Mouse (Mus musculus): ENCODE data around the gene Tldc2. TPM values are rescaled to one million over a fixed set of nuclear protein-coding genes. Genes with fewer than 3 reads are reported as not detected.

Tldc2 gene
- polyA plus RNA-seq, 1 experiment from 2014 or later: 0.27 TPM

GRCm38 (mm10) chr2:157132686-157133540 lies 46.1 kb downstream of the Tldc2 start:
- Histone ChIP-seq H3K9me3 (replicated peaks) (no peaks in the 10 kb centered on the region), H3K27ac (no peak overlapping the region), H3K4me1 (peaks cover 14% of the 10 kb centered on the region), H3K9ac (no peak overlapping the region), H3K4me2 (no peak overlapping the region), H3K36me3 (peaks cover 9% of the 10 kb centered on the region; the same call in 1 of the 2 replicates), H3K4me3 (replicated peaks) (no peak overlapping the region), H3K27me3 (no peaks in the 10 kb centered on the region)
- 78% methylated on average over 3 of the region's 3 CpGs for WGBS
- ATAC-seq (replicated peaks; ENCODE audit: low FRiP score): no peak

- Histone ChIP-seq H3K4me1 (peaks cover 14% of the 10 kb centered on the region), H3K9ac (peak overlapping the region; percentile 72), H3K27me3 (no peaks in the 10 kb centered on the region), H3K27ac (peak overlapping the region; percentile 82), H3K9me3 (replicated peaks) (no peaks in the 10 kb centered on the region), H3K4me2 (peak overlapping the region; percentile 93), H3K36me3 (peaks cover 4% of the 10 kb centered on the region; the same call in 1 of the 2 replicates), H3K4me3 (replicated peaks) (peak overlapping the region; percentile 83)
- WGBS: 25% methylated on average over 11 of the region's 11 CpGs
- no peak for ATAC-seq (replicated peaks; ENCODE audit: low FRiP score)
Observed at GRCm38 (mm10) chr2:157133769-157134478, 47.1 kb downstream of the Tldc2 start.

- H3K4me3 ChIP-seq (replicated peaks): peak overlapping the region; percentile 83
- H3K27ac ChIP-seq: peak overlapping the region; percentile 82
- H3K27me3 ChIP-seq: no peaks in the 10 kb centered on the region
- H3K9ac ChIP-seq: peak overlapping the region; percentile 72
- peak; percentile 66 for ATAC-seq (replicated peaks; ENCODE audit: low FRiP score)
- under 1% methylated on average over 25 of the region's 25 CpGs for WGBS
- peak overlapping the region; percentile 93 for H3K4me2 ChIP-seq
- no peaks in the 10 kb centered on the region for H3K9me3 ChIP-seq (replicated peaks)
- peaks cover 14% of the 10 kb centered on the region for H3K4me1 ChIP-seq
- H3K36me3 ChIP-seq: no peaks in the 10 kb centered on the region
Observed at GRCm38 (mm10) chr2:157134479-157134931, 47.6 kb downstream of the Tldc2 start.

- Histone ChIP-seq H3K27me3 (no peaks in the 10 kb centered on the region), H3K9me3 (replicated peaks) (no peaks in the 10 kb centered on the region), H3K4me3 (replicated peaks) (peak within 1 kb of the TSS; percentile 83), H3K4me2 (peak within 1 kb of the TSS; percentile 93), H3K27ac (peak within 1 kb of the TSS; percentile 82), H3K36me3 (no peaks in the 10 kb centered on the region), H3K4me1 (peaks cover 14% of the 10 kb centered on the region), H3K9ac (peak within 1 kb of the TSS; percentile 72)
- WGBS: under 1% methylated on average over 32 of the region's 32 CpGs
- ATAC-seq (replicated peaks; ENCODE audit: low FRiP score): peak; percentile 94
Observed at GRCm38 (mm10) chr2:157135014-157135413, 48.2 kb downstream of the Tldc2 start, which contains the start of gene Samhd1. TSS of gene Samhd1 (minus strand) at chr2:157135265.

GRCm38 (mm10) chr2:157135529-157136120 lies 48.8 kb downstream of the Tldc2 start:
- H3K36me3 ChIP-seq: no peaks in the 10 kb centered on the region
- no peaks in the 10 kb centered on the region for H3K9me3 ChIP-seq (replicated peaks)
- WGBS: 70% methylated on average over 10 of the region's 10 CpGs
- H3K27ac ChIP-seq: peak overlapping the region; percentile 82
- peak overlapping the region; percentile 83 for H3K4me3 ChIP-seq (replicated peaks)
- H3K9ac ChIP-seq: peak overlapping the region; percentile 72
- no peak for ATAC-seq (replicated peaks; ENCODE audit: low FRiP score)
- H3K27me3 ChIP-seq: no peaks in the 10 kb centered on the region
- H3K4me1 ChIP-seq: peaks cover 14% of the 10 kb centered on the region
- peak overlapping the region; percentile 93 for H3K4me2 ChIP-seq

GRCm38 (mm10) chr2:157136176-157136575 lies 49.3 kb downstream of the Tldc2 start:
- no peak for ATAC-seq (replicated peaks; ENCODE audit: low FRiP score)
- Histone ChIP-seq H3K4me3 (replicated peaks) (no peak overlapping the region), H3K4me1 (peaks cover 14% of the 10 kb centered on the region), H3K27me3 (no peaks in the 10 kb centered on the region), H3K36me3 (no peaks in the 10 kb centered on the region), H3K27ac (no peak overlapping the region), H3K9ac (no peak overlapping the region), H3K9me3 (replicated peaks) (no peaks in the 10 kb centered on the region), H3K4me2 (no peak overlapping the region)
- 95% methylated on average over 4 of the region's 4 CpGs for WGBS

- Histone ChIP-seq H3K27ac (no peak overlapping the region), H3K9ac (no peak overlapping the region), H3K4me3 (replicated peaks) (no peak overlapping the region), H3K9me3 (replicated peaks) (no peaks in the 10 kb centered on the region), H3K4me1 (peaks cover 14% of the 10 kb centered on the region), H3K4me2 (no peak overlapping the region), H3K36me3 (no peaks in the 10 kb centered on the region), H3K27me3 (no peaks in the 10 kb centered on the region)
- WGBS: 76% methylated on average over 2 of the region's 2 CpGs
- ATAC-seq (replicated peaks; ENCODE audit: low FRiP score): no peak
Observed at GRCm38 (mm10) chr2:157136646-157137045, 49.8 kb downstream of the Tldc2 start.

GRCm38 (mm10) chr2:157137959-157138731 lies 51.3 kb downstream of the Tldc2 start:
- H3K27me3 ChIP-seq: no peaks in the 10 kb centered on the region
- H3K4me1 ChIP-seq: peaks cover 9% of the 10 kb centered on the region
- H3K4me2 ChIP-seq: no peak overlapping the region
- H3K27ac ChIP-seq: no peak overlapping the region
- no peaks in the 10 kb centered on the region for H3K36me3 ChIP-seq
- H3K9me3 ChIP-seq (replicated peaks): no peaks in the 10 kb centered on the region
- no peak overlapping the region for H3K9ac ChIP-seq
- ATAC-seq (replicated peaks; ENCODE audit: low FRiP score): no peak
- H3K4me3 ChIP-seq (replicated peaks): no peak overlapping the region
- 81% methylated on average over 9 of the region's 9 CpGs for WGBS

- Histone ChIP-seq H3K27me3 (no peaks in the 10 kb centered on the region), H3K36me3 (no peaks in the 10 kb centered on the region), H3K27ac (no peak overlapping the region), H3K4me2 (no peak overlapping the region), H3K9me3 (replicated peaks) (no peaks in the 10 kb centered on the region), H3K4me1 (peaks cover 5% of the 10 kb centered on the region; the same call in 1 of the 2 replicates), H3K4me3 (replicated peaks) (no peak overlapping the region), H3K9ac (no peak overlapping the region)
- 79% methylated on average over 5 of the region's 5 CpGs for WGBS
- ATAC-seq (replicated peaks; ENCODE audit: low FRiP score): no peak
Observed at GRCm38 (mm10) chr2:157138808-157139207, 52.0 kb downstream of the Tldc2 start.

GRCm38 (mm10) chr2:157139251-157139802 lies 52.5 kb downstream of the Tldc2 start:
- Histone ChIP-seq H3K36me3 (no peaks in the 10 kb centered on the region), H3K27ac (no peak overlapping the region), H3K9ac (no peak overlapping the region), H3K27me3 (no peaks in the 10 kb centered on the region), H3K4me1 (no peaks in the 10 kb centered on the region), H3K4me3 (replicated peaks) (no peak overlapping the region), H3K9me3 (replicated peaks) (no peaks in the 10 kb centered on the region), H3K4me2 (no peak overlapping the region)
- ATAC-seq (replicated peaks; ENCODE audit: low FRiP score): no peak
- WGBS: 88% methylated on average over 5 of the region's 5 CpGs

GRCm38 (mm10) chr2:157141962-157142361 lies 55.1 kb downstream of the Tldc2 start:
- H3K27me3 ChIP-seq: no peaks in the 10 kb centered on the region
- H3K27ac ChIP-seq: no peak overlapping the region
- H3K36me3 ChIP-seq: peaks cover 5% of the 10 kb centered on the region
- no peak overlapping the region for H3K4me3 ChIP-seq (replicated peaks)
- WGBS: 81% methylated on average over 4 of the region's 4 CpGs
- H3K4me1 ChIP-seq: no peaks in the 10 kb centered on the region
- no peak for ATAC-seq (replicated peaks; ENCODE audit: low FRiP score)
- H3K9me3 ChIP-seq (replicated peaks): no peaks in the 10 kb centered on the region
- H3K9ac ChIP-seq: no peak overlapping the region
- no peak overlapping the region for H3K4me2 ChIP-seq

All from kidney, embryonic 15.5 days (tissue).